In the genomic region with DNA sequence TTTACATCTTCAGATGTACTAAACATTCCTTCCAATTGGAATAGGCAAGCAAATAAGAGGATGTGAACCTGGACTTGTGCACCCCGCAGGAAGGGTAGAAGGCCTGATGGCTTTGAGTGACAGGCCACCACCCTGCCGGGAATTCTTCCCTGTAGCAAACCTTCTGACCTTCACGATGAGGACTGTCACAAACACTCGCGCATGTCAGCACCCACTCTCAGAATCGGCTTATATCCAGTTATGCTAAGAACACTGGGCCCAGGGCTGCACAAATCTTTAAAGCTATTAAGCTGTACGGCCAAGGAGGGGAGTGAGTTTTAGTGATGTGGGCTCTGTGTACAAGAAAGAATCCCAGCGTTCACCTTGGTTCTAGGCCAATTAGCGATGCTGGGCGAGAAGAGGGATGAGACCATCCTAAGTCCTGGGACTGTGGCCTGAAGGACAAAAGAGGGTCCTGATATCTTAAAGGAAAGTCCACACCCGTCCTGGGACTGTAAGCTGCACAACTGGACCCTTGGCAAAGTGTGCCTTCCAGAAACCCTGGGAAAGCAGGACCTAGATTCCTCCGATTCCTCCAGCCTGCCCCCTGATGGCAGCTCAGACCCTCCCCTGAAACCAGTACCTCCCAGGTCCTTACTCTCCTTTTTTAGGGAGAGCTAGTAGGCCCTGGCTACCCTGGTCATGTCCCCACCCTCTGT, we compare ENCODE assay signal across 18 mouse cellular contexts. TPM values are rescaled to one million over a fixed set of nuclear protein-coding genes. Genes with fewer than 3 reads are reported as not detected.
DNase-seq lines count a peak whose midpoint lies in the region; ATAC-seq and TF ChIP-seq lines count a peak whose summit lies in the region.
"Had no signal": no experiment of that assay in that cellular context is flagged by ENCODE, and none has a peak within 500 bp of the region (broad histone marks: within the 10 kb centered on the region; RNA-seq: fewer than 3 reads in every experiment).

No protein-coding gene starts in this region.

- no peak overlapping the region for H3K4me3 ChIP-seq in intestine, postnatal 0 days (ENCODE audit: low read depth, low read length)
- H3K4me3 ChIP-seq in intestine, embryonic 16.5 days (ENCODE audit: low read length): no peak overlapping the region
- H3K4me3 ChIP-seq in ES-E14 (ENCODE audit: insufficient read depth in 1 of 2, low read depth in 1 of 2, low read length in 2 of 2, poor library complexity in 1 of 2, severe bottlenecking in 1 of 2): no peak overlapping the region
- no peak overlapping the region for H3K4me3 ChIP-seq in heart, embryonic 11.5 days (ENCODE audit: low read depth, low read length)
- H3K4me3 ChIP-seq in neural tube, embryonic 15.5 days (replicated peaks): no peak overlapping the region
- H3K4me3 ChIP-seq: midbrain, embryonic 12.5 days; myocyte had no signal

- H3K27ac ChIP-seq in intestine, postnatal 0 days (ENCODE audit: low read depth, low read length): no peak overlapping the region
- no peak overlapping the region for H3K27ac ChIP-seq in intestine, embryonic 16.5 days (ENCODE audit: low read length)
- 0 out of 2 replicates have a peak overlapping the region, but pooled peaks have one; percentile 14 for H3K27ac ChIP-seq in ES-E14 (ENCODE audit: insufficient read depth, low read depth, low read length, poor library complexity, severe bottlenecking)
- H3K27ac ChIP-seq in heart, embryonic 11.5 days (ENCODE audit: low read depth, low read length): peak overlapping the region; percentile 70
- H3K27ac ChIP-seq in neural tube, embryonic 15.5 days (replicated peaks): no peak overlapping the region
- H3K27ac ChIP-seq: midbrain, embryonic 12.5 days had no signal

- intact Hi-C loops in heart, postnatal 14 days (cut with DNase I): no loop called here

- 78% methylated on average over 12 of the region's 12 CpGs for WGBS in intestine, postnatal 0 days
- 74% methylated on average over 12 of the region's 12 CpGs for WGBS in intestine, embryonic 16.5 days
- WGBS in heart, embryonic 11.5 days (ENCODE audit: insufficient replicate concordance): 48% methylated on average over 12 of the region's 12 CpGs
- 88% methylated on average over 12 of the region's 12 CpGs for WGBS in neural tube, embryonic 15.5 days

- no peak overlapping the region for H3K4me2 ChIP-seq in intestine, postnatal 0 days (replicated peaks; ENCODE audit: low read depth)
- no peak overlapping the region for H3K4me2 ChIP-seq in intestine, embryonic 16.5 days (ENCODE audit: low read depth, low read length)
- H3K4me2 ChIP-seq in heart, embryonic 11.5 days: peak overlapping the region; percentile 22; the same call in 1 of the 2 replicates
- H3K4me2 ChIP-seq in neural tube, embryonic 15.5 days: no peak overlapping the region
- H3K4me2 ChIP-seq: midbrain, embryonic 12.5 days had no signal

- H3K27me3 ChIP-seq in intestine, postnatal 0 days (replicated peaks; ENCODE audit: control insufficient read depth, insufficient read depth, low read length): no peaks in the 10 kb centered on the region
- no peaks in the 10 kb centered on the region for H3K27me3 ChIP-seq in intestine, embryonic 16.5 days (replicated peaks; ENCODE audit: control insufficient read depth, insufficient read depth, low read length)
- H3K27me3 ChIP-seq in heart, embryonic 11.5 days (ENCODE audit: control insufficient read depth, insufficient read depth, low read length): no peaks in the 10 kb centered on the region
- no peaks in the 10 kb centered on the region for H3K27me3 ChIP-seq in neural tube, embryonic 15.5 days (replicated peaks)

- no peaks in the 10 kb centered on the region for H3K9me3 ChIP-seq in intestine, postnatal 0 days (ENCODE audit: control insufficient read depth)
- H3K9me3 ChIP-seq in intestine, embryonic 16.5 days (ENCODE audit: control insufficient read depth, low read length): no peaks in the 10 kb centered on the region
- H3K9me3 ChIP-seq in ES-E14 (ENCODE audit: control insufficient read depth, insufficient read depth, low read depth, low read length): no peaks in the 10 kb centered on the region
- no peaks in the 10 kb centered on the region for H3K9me3 ChIP-seq in heart, embryonic 11.5 days (replicated peaks; ENCODE audit: control insufficient read depth, low read length)
- H3K9me3 ChIP-seq in neural tube, embryonic 15.5 days (replicated peaks): no peaks in the 10 kb centered on the region
- H3K9me3 ChIP-seq: midbrain, embryonic 12.5 days had no signal

- no peak for DNase-seq in ES-E14 (ENCODE audit: low read depth, low spot score)
- DNase-seq in heart, postnatal 14 days: peak; percentile 15 to 61
- no peak for DNase-seq in adrenal gland, postnatal 14 days
- DNase-seq: adrenal gland, adult 8-10 months; cerebellum, adult 2 months; gastrocnemius, postnatal 36 days; kidney, adult 9 months; layer of hippocampus, postnatal 36 days; lung, adult 18-20 months; spleen, adult 18-20 months; thymus, adult 18-20 months had no signal

- in situ Hi-C loops in ES-E14 (cut with MboI; ENCODE audit: low sequenced_read_pairs in 2 of 2, unreplicated experiment in 2 of 2): no loop called here

- ATAC-seq in intestine, postnatal 0 days: no peak
- no peak for ATAC-seq in intestine, embryonic 16.5 days
- no peak for ATAC-seq in heart, embryonic 11.5 days (replicated peaks; ENCODE audit: insufficient number of reproducible peaks, low FRiP score, low TSS enrichment)
- ATAC-seq in neural tube, embryonic 15.5 days (ENCODE audit: low FRiP score): no peak
- ATAC-seq in cerebellum, adult (ENCODE audit: insufficient number of reproducible peaks, low FRiP score, low TSS enrichment): no peak

- 0 out of 2 replicates have a peak, but pooled peaks have one; percentile 3 for TF ChIP-seq CTCF in intestine, postnatal 0 days (IDR thresholded peaks at IDR 0.05; ENCODE audit: low read depth)

- peaks cover 8% of the 10 kb centered on the region; the same call in 1 of the 2 replicates for H3K4me1 ChIP-seq in intestine, postnatal 0 days (replicated peaks; ENCODE audit: control insufficient read depth, insufficient read depth, low read length)
- H3K4me1 ChIP-seq in intestine, embryonic 16.5 days (ENCODE audit: control insufficient read depth, insufficient read depth, low read length): peaks cover 12% of the 10 kb centered on the region
- H3K4me1 ChIP-seq in ES-E14 (ENCODE audit: control insufficient read depth in 2 of 2, insufficient read depth in 2 of 2, low read length in 2 of 2, poor library complexity in 1 of 2): peaks cover 13 to 34% of the 10 kb centered on the region in 2 experiments
- peaks cover 16% of the 10 kb centered on the region for H3K4me1 ChIP-seq in heart, embryonic 11.5 days (ENCODE audit: control insufficient read depth, insufficient read depth, low read length)
- no peaks in the 10 kb centered on the region for H3K4me1 ChIP-seq in neural tube, embryonic 15.5 days

- H3K36me3 ChIP-seq in intestine, postnatal 0 days (ENCODE audit: control insufficient read depth, insufficient read depth): no peaks in the 10 kb centered on the region
- H3K36me3 ChIP-seq in intestine, embryonic 16.5 days (ENCODE audit: control insufficient read depth, insufficient read depth, low read length): no peaks in the 10 kb centered on the region
- H3K36me3 ChIP-seq in ES-E14 (ENCODE audit: control insufficient read depth, insufficient read depth, low read length, poor library complexity, severe bottlenecking): peaks cover 2% of the 10 kb centered on the region; the same call in 1 of the 2 replicates
- H3K36me3 ChIP-seq in heart, embryonic 11.5 days (ENCODE audit: control insufficient read depth, insufficient read depth, low read length): no peaks in the 10 kb centered on the region
- H3K36me3 ChIP-seq in neural tube, embryonic 15.5 days: no peaks in the 10 kb centered on the region
- H3K36me3 ChIP-seq: midbrain, embryonic 12.5 days had no signal

- no peak overlapping the region for H3K9ac ChIP-seq in intestine, postnatal 0 days (ENCODE audit: low read depth, low read length)
- no peak overlapping the region for H3K9ac ChIP-seq in intestine, embryonic 16.5 days (ENCODE audit: low read depth, low read length)
- H3K9ac ChIP-seq in ES-E14 (ENCODE audit: insufficient read depth, low read depth, low read length, poor library complexity, severe bottlenecking): no peak overlapping the region
- H3K9ac ChIP-seq in heart, embryonic 11.5 days (ENCODE audit: low read depth, low read length): peak overlapping the region; percentile 2; the same call in 1 of the 2 replicates
- no peak overlapping the region for H3K9ac ChIP-seq in neural tube, embryonic 15.5 days (replicated peaks)
- H3K9ac ChIP-seq: midbrain, embryonic 12.5 days had no signal

TF ChIP-seq in ES-E14, 5 proteins besides CTCF, POLR2A, EP300 and RAD21:
- TF ChIP-seq ZNF384 (IDR thresholded peaks at IDR 0.05; ENCODE audit: low read depth, low read length) (no peak), HCFC1 (IDR thresholded peaks at IDR 0.05; ENCODE audit: borderline replicate concordance, insufficient read depth, low read length) (no peak), CHD2 (IDR thresholded peaks at IDR 0.05; ENCODE audit: low read depth, low read length) (no peak), MAFK (IDR thresholded peaks at IDR 0.05; ENCODE audit: insufficient read depth, low read depth, low read length) (no peak), ZC3H11A (IDR thresholded peaks at IDR 0.05; ENCODE audit: borderline replicate concordance, low read depth, low read length) (no peak)

RNA-seq across cellular contexts. Expression of a gene that starts 12.1 kb away (rescaled TPM):
- polyA plus RNA-seq in intestine, postnatal 0 days (2015; fragmentation: Nextera tagmentation; extraction: Ambion mirVana): 26.2 and 28.5 TPM in 2 replicates
- 33.0 and 40.2 TPM in 2 replicates for polyA plus RNA-seq in intestine, embryonic 16.5 days (2015; fragmentation: Nextera tagmentation; extraction: Ambion mirVana)
- 97.3 and 104 TPM in 2 replicates for total RNA-seq in ES-E14 (2012; rRNA removed)
- 21.3 and 25.0 TPM in 2 replicates for polyA plus RNA-seq in heart, embryonic 11.5 days (2014; fragmentation: Nextera tagmentation; extraction: Ambion mirVana)
- 10 to 100 TPM; 20.3 to 23.1 TPM for total RNA-seq in heart, postnatal 14 days (2021)
- 10.1 and 15.3 TPM in 2 replicates for polyA plus RNA-seq in neural tube, embryonic 15.5 days (2015; fragmentation: Nextera tagmentation; extraction: Ambion mirVana)
- 11.2 and 11.8 TPM in 2 replicates for total RNA-seq in adrenal gland, postnatal 14 days (2021)

Comparison
In these comparisons a context has a peak if more than half of its experiments do, and no peak if none do; other contexts are left out.
1. H3K27ac ChIP-seq: peak in ES-E14 (single experiment) and heart, embryonic 11.5 days (single experiment); none in intestine, postnatal 0 days (single experiment), intestine, embryonic 16.5 days (single experiment) and neural tube, embryonic 15.5 days (single experiment).
2. DNase-seq: peak in heart, postnatal 14 days (2 of 2); none in ES-E14 (single experiment) and adrenal gland, postnatal 14 days (single experiment).